Mouse (Mus musculus) embryonic fibroblast, embryonic 13.5 days (primary cell): ENCODE data around the gene Nexn. TPM values are rescaled to one million over a fixed set of nuclear protein-coding genes. Genes with fewer than 3 reads are reported as not detected.

ENCODE experiments used
- H3K27ac ChIP-seq: 2 replicates; pipeline ENCODE4 v1.5.1; 2012; ENCODE audit warnings: low read length, control low read depth, inconsistent platforms; ENCODE audit not compliant: insufficient read depth
- H3K4me1 ChIP-seq: 2 replicates; pipeline ENCODE4 v1.6.1; 2011; ENCODE audit warnings: low read length; ENCODE audit not compliant: control insufficient read depth, insufficient read depth
- H3K4me3 ChIP-seq: 2 replicates; pipeline ENCODE4 v1.5.1; 2011; ENCODE audit warnings: mild to moderate bottlenecking, control low read depth, low read length; ENCODE audit not compliant: insufficient read depth
- CTCF ChIP-seq: IDR thresholded peaks from 2 replicates; pipeline ENCODE4 v1.5.1; 2011; ENCODE audit warnings: mild to moderate bottlenecking, control low read depth, low read length, moderate library complexity, borderline replicate concordance; ENCODE audit not compliant: insufficient read depth
- POLR2A ChIP-seq: IDR thresholded peaks from 2 replicates; pipeline ENCODE4 v1.6.1; 2011; ENCODE audit warnings: low read depth, mild to moderate bottlenecking, control low read depth, low read length, moderate library complexity
- polyA plus RNA-seq: library from polyadenylated mRNA; stranded (reverse); fragments of >200 nt; gene quantifications from 2 replicates; pipeline ENCODE4 v1.2.4, GENCODE M21; 2011; ENCODE audit warnings: low read depth; ENCODE audit not compliant: missing spikeins, insufficient read length

The Nexn gene
- polyA plus RNA-seq, 1 experiment, result 144 TPM

GRCm38 (mm10) chr3:152191791-152192237, 74.3 kb downstream of the Nexn start:
- Histone ChIP-seq H3K4me3 (peak overlapping the region; percentile 100), H3K4me1 (peaks cover 2% of the 10 kb centered on the region; the same call in 1 of the 2 replicates), H3K27ac (peak overlapping the region; percentile 100)
- no peak for TF ChIP-seq CTCF
- TF ChIP-seq POLR2A, result peak; percentile 61

DNA sequence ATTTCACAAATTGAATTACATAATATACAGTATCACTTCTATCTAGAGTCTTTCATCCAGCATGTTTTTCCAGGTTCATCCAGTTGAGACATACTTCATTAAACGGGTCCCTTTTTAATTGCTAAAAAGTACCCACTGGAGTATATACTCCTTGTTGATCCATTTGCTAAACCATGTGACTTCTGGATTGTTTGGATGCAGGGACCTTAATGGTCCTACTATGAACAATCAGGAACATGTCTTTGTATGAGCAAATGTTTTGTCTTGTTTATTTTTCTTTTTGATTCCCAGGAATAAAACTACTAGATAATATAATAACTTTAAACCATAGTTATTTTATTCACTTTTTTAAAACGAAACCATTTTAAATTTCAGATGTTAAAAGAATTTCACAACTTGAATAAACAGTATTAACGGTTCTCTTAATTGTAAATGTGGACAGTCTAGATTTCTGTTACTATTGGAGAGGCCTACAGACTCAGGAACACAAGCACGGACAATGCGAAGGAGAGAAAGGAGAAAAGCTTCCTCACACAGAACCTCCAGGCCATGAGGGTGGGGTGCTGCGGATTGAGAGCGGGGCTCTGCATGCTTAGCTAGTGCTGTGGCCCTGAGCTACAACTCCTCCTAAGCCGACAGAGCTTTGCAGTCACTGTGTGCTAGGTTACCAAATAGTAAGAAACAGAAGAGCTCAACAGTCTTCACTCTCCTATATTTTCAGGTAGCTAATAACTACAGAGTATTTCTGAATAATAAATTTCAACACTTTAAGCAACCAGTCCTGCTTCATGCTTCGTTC, 75.3 kb downstream of the Nexn start:
- TF ChIP-seq POLR2A (no peak), CTCF (no peak)
- H3K27ac ChIP-seq, result peak overlapping the region; percentile 77
- peaks cover 2% of the 10 kb centered on the region; the same call in 1 of the 2 replicates for H3K4me1 ChIP-seq
- H3K4me3 ChIP-seq, result peak overlapping the region; percentile 79

- H3K27ac ChIP-seq, result peak overlapping the region; percentile 100
- peak overlapping the region; percentile 52 for H3K4me3 ChIP-seq
- TF ChIP-seq CTCF (no peak), POLR2A (peak; percentile 30)
- peaks cover 2% of the 10 kb centered on the region; the same call in 1 of the 2 replicates for H3K4me1 ChIP-seq
Observed at GRCm38 (mm10) chr3:152189306-152189705, 76.8 kb downstream of the Nexn start.

Other genes starting within 250 kb of the Nexn start
- 1.9 and 3.9 TPM in 2 replicates for gene Gipc2, start 100.1 kb downstream of the Nexn start, polyA plus RNA-seq
- gene Dnajb4, start 56.0 kb downstream of the Nexn start, polyA plus RNA-seq, result 94.2 and 127 TPM in 2 replicates
- gene Fubp1, start 55.9 kb downstream of the Nexn start, polyA plus RNA-seq, result 138 and 142 TPM in 2 replicates
- gene Miga1, start 74.1 kb upstream of the Nexn start, polyA plus RNA-seq, result 9.9 and 13.2 TPM in 2 replicates
- gene Usp33, start 80.1 kb upstream of the Nexn start, polyA plus RNA-seq, result 55.2 and 63.9 TPM in 2 replicates
- 66.9 and 77.3 TPM in 2 replicates for gene Zzz3, start 129.1 kb upstream of the Nexn start, polyA plus RNA-seq